Mouse (Mus musculus) kidney, postnatal 10 days (tissue): ENCODE measurements at regions not wholly inside any gene's neighbourhood (a gene's known extent, or its start where the extent isn't known, plus 50 kb on each side); places are given as distances from the start of the nearest gene placed in this dataset.

ENCODE experiments used
- DNase-seq: peaks from one replicate; pipeline ENCODE4 v3.0.0; 2021; ENCODE audit warnings: mixed read lengths

DNA sequence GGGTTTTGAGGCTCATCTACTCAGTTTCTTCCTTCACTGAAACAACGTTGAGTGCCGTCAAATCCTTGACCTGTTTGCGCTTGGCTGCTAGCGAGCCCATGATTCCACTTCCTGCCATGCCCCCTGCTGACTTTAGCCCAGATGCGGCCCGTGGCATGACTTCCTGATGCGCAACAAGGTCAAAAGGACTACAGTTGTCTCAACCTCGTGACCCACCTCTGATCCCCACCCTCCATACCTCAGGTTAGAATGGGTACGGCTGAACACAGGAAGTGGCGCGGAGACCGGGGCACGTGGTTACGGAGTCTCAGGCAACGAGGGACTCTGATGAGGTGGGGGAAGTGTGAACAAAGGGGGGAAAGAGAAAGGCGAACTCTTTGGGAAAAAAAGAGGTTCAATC, 135.6 kb upstream of the Sdk2 start:
- DNase-seq = no peak

GRCm38 (mm10) chr11:114199081-114199586, 132.3 kb upstream of the Sdk2 start:
- DNase-seq = no peak

GRCm38 (mm10) chr11:114198317-114199032, 131.6 kb upstream of the Sdk2 start:
- DNase-seq = peak; percentile 95

GRCm38 (mm10) chr11:114195291-114195690, 128.4 kb upstream of the Sdk2 start:
- no peak for DNase-seq

- DNase-seq = no peak
These were observed 127.3 kb upstream of the Sdk2 start for GRCm38 (mm10) chr11:114194055-114194706.

GRCm38 (mm10) chr11:114193018-114193417, 126.2 kb upstream of the Sdk2 start:
- no peak for DNase-seq

- DNase-seq = no peak
These were observed 124.8 kb upstream of the Sdk2 start for GRCm38 (mm10) chr11:114191661-114192060.

DNA sequence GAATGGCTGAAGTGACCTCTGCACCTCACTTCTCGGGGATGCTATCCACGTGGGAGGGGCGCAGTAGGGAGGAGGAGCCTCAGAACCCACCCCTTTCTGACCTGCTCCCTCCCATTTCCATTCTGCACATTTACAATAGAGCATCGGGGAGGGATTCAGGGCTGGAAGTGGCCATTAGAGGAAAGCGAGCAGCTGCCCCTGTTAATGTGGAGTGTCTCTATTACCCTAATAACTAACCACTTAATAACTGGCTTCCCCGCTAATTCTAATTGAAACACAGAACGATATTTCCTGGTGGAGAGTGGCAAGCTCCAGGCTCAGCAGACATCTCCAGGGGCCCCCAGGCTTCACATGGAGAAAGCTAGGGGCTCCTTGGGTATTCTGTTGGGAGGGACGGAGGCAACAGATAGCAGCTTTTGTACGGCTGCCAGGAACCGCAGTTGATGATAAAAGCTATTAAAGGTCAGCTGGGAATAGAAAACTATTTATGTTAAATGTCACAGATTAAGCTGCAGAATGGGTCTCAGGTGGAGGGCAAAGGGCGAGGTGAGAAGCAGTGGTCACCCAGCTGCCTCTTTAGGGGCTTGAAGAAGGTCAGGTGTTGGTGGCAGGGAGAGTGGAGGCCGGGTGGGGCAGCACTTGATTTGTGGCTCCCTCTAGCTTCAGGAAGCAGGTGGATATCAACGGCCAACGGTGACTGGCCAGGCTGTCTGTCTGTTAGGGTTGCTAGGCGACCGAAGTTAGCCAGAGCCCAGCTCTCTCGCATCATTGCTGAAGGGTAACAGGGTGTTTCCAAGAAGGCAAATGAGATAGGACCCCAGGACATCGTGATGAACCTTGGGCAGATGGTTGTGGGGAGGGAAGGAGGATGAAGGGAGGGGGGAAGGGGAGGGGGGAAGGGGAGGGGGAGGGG, 118.4 kb upstream of the Sdk2 start:
- peak; percentile 69 for DNase-seq

GRCm38 (mm10) chr11:114184431-114184830, 117.6 kb upstream of the Sdk2 start:
- no peak for DNase-seq

- DNase-seq = no peak
These were observed 116.4 kb upstream of the Sdk2 start for GRCm38 (mm10) chr11:114183231-114183630.

GRCm38 (mm10) chr11:114178746-114179472, 112.1 kb upstream of the Sdk2 start:
- no peak for DNase-seq

GRCm38 (mm10) chr11:114177789-114178188, 110.9 kb upstream of the Sdk2 start:
- DNase-seq = no peak

GRCm38 (mm10) chr11:114177281-114177680, 110.4 kb upstream of the Sdk2 start:
- no peak for DNase-seq

- DNase-seq = peak; percentile 26
These were observed 109.9 kb upstream of the Sdk2 start for GRCm38 (mm10) chr11:114176671-114177212.

DNA sequence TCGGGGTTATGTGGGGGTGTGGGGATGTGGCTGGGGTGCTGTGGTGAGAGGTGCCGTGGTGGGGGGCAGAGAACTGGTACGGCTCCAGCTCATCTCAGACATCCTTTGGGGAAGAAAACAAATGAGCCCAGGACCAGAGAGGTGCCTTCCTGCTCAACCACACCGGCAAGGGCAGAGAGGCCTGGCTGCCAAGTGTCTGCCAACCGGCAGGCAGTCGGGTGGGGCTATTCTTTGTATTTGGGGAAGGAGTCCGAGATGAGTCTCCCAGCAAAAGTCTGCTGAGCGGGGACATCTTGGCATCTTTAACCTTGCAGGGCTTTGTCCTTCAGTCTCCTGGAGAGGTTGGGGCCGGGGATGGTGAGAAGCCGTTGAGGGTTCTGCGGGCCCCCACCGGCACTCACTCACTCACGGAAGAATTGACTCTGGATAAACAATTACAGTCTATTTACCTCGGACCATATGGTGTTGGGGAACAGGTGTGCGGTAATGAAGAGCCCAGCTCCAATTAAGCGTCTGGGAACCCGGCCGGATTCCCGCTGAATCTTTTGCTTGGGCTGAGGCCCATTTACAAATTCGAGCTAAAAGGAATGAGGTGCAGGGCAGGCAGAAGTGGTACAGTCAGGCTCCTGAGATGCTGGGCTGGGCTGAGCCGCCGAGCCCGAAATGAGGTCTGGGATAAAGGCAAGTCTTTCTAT, 108.7 kb upstream of the Sdk2 start:
- no peak for DNase-seq

GRCm38 (mm10) chr11:114174871-114175270, 108.0 kb upstream of the Sdk2 start:
- no peak for DNase-seq

- DNase-seq = peak; percentile 40
These were observed 101.4 kb upstream of the Sdk2 start for GRCm38 (mm10) chr11:114168231-114168661.

GRCm38 (mm10) chr11:114165656-114166362, 99.0 kb upstream of the Sdk2 start:
- DNase-seq = peak; percentile 51

- no peak for DNase-seq
These were observed 85.9 kb upstream of the Sdk2 start for GRCm38 (mm10) chr11:114152716-114153115.

DNA sequence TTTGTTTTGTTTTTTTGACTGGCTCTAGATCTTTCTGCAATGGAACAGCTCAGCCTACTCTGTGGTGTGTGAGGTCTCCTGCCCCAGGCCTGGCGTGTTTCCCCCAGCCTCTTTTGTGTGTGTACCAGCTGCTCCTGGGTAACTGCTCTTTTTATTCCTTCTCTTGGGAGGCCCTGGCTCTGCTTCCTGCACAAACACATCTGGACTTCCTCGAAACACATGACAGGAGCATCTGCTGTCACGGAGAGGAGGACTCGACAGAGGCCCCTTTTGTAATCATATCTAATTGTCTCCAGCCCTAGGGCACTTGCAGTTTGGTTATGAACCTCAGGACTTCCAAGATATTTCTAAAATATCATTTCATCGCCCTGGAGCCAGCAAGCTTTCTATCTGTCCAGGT, 79.5 kb upstream of the Sdk2 start:
- DNase-seq = no peak

- DNase-seq = no peak
These were observed 62.4 kb upstream of the Sdk2 start for GRCm38 (mm10) chr11:114129270-114129669.
